Mouse (Mus musculus) liver, embryonic 14.5 days (tissue): ENCODE measurements at regions not wholly inside any gene's neighbourhood (a gene's known extent, or its start where the extent isn't known, plus 50 kb on each side); places are given as distances from the start of the nearest gene placed in this dataset.

Source experiments
- CTCF ChIP-seq: IDR thresholded peaks from 2 replicates; pipeline ENCODE4 v1.5.1; 2016; ENCODE audit warnings: antibody characterized with exemption, low read depth, control low read depth
- EP300 ChIP-seq: IDR thresholded peaks from 2 replicates; pipeline ENCODE4 v1.6.1; 2016; ENCODE audit warnings: antibody characterized with exemption, low read depth

GRCm38 (mm10) chr10:62044408-62044807 is 65.5 kb upstream of the Col13a1 start:
- TF ChIP-seq CTCF (no peak), EP300 (no peak)
